Mouse (Mus musculus) embryonic fibroblast, embryonic 13.5 days (primary cell): ENCODE measurements around the gene Myo5c.

ENCODE experiments used
- CTCF ChIP-seq: IDR thresholded peaks from 2 replicates; pipeline ENCODE4 v1.5.1; 2011; ENCODE audit warnings: mild to moderate bottlenecking, control low read depth, low read length, moderate library complexity, borderline replicate concordance; ENCODE audit not compliant: insufficient read depth
- POLR2A ChIP-seq: IDR thresholded peaks from 2 replicates; pipeline ENCODE4 v1.6.1; 2011; ENCODE audit warnings: low read depth, mild to moderate bottlenecking, control low read depth, low read length, moderate library complexity

- TF ChIP-seq CTCF (no peak), POLR2A (no peak)
Observed at GRCm38 (mm10) chr9:75274486-75274885, 42.7 kb downstream of the Myo5c start.
